Mouse (Mus musculus) macrophage (primary cell): ENCODE data around the gene Sept5. TPM values are rescaled to one million over a fixed set of nuclear protein-coding genes. Genes with fewer than 3 reads are reported as not detected.

Experiments used
- H3K27ac ChIP-seq: fragments of 350-480 bp; formaldehyde crosslinking; 2 replicates; pipeline ENCODE4 v1.9.0; 2021
- H3K36me3 ChIP-seq: fragments of 350-480 bp; formaldehyde crosslinking; 2 replicates; pipeline ENCODE4 v1.9.0; 2021; ENCODE audit errors: inconsistent target
- H3K4me3 ChIP-seq: fragments of 350-480 bp; formaldehyde crosslinking; 2 replicates; pipeline ENCODE4 v1.9.0; 2021; ENCODE audit errors: inconsistent target
- H3K79me2 ChIP-seq: fragments of 350-480 bp; formaldehyde crosslinking; 2 replicates; pipeline ENCODE4 v1.9.0; 2021; ENCODE audit errors: inconsistent target
- WGBS: methylation state at CpG from one replicate; pipeline ENCODE4 v1.1.7; 2026; ENCODE audit warnings: inconsistent platforms; ENCODE audit not compliant: missing documents; 5-methylcytosine and 5-hydroxymethylcytosine counted together
- polyA plus RNA-seq: library from polyadenylated mRNA; stranded (reverse); fragments of 250-400 nt; gene quantifications from 3 replicates; pipeline ENCODE4 v1.2.4, GENCODE M21; 2018; ENCODE audit warnings: inconsistent platforms
- total RNA-seq, 78 experiments: library from RNA; depleted of rRNA; stranded (reverse); fragments of 250-400 nt; gene quantifications; 1 replicate in 9 of 78; 2 replicates in 24 of 78; 3 replicates in 43 of 78; 4 replicates in 2 of 78; pipeline ENCODE4 v1.2.4; 2018; ENCODE audit warnings: inconsistent platforms in 56 of 78

Sept5 gene
- total RNA-seq (2018; cell fraction: chromatin; rRNA removed): 1 to 10 TPM in 2 of 26 experiments, not detected in 24; 1.1 to 5.5 TPM
- total RNA-seq (2018; cell fraction: cytosol; rRNA removed): under 1 TPM in 22 of 26 experiments, not detected in 4; 0.09 to 0.70 (median 0.19) TPM
- under 1 TPM in 7 of 26 experiments, not detected in 19; 0.12 to 0.69 (median 0.42) TPM for total RNA-seq (2018; cell fraction: nucleus; rRNA removed)
- 0.33 to 0.36 TPM in 2 of 3 replicates, not detected in the other for polyA plus RNA-seq

GRCm38 (mm10) chr16:18629390-18630231 lies at the start of gene Sept5:
TSS of gene Sept5 (minus strand) at chr16:18629954.
- 1% methylated on average over 65 of the region's 93 CpGs for WGBS
- Histone ChIP-seq H3K4me3 (no peak within 1 kb of the TSS), H3K36me3 (no peaks in the 10 kb centered on the region), H3K27ac (no peak within 1 kb of the TSS), H3K79me2 (no peaks in the 10 kb centered on the region)

- Histone ChIP-seq H3K27ac (no peak overlapping the region), H3K79me2 (no peaks in the 10 kb centered on the region), H3K36me3 (no peaks in the 10 kb centered on the region), H3K4me3 (no peak overlapping the region)
- WGBS: 70% methylated on average over 5 of the region's 5 CpGs
Measured at GRCm38 (mm10) chr16:18679112-18679511, 49.4 kb upstream of the Sept5 start.

DNA sequence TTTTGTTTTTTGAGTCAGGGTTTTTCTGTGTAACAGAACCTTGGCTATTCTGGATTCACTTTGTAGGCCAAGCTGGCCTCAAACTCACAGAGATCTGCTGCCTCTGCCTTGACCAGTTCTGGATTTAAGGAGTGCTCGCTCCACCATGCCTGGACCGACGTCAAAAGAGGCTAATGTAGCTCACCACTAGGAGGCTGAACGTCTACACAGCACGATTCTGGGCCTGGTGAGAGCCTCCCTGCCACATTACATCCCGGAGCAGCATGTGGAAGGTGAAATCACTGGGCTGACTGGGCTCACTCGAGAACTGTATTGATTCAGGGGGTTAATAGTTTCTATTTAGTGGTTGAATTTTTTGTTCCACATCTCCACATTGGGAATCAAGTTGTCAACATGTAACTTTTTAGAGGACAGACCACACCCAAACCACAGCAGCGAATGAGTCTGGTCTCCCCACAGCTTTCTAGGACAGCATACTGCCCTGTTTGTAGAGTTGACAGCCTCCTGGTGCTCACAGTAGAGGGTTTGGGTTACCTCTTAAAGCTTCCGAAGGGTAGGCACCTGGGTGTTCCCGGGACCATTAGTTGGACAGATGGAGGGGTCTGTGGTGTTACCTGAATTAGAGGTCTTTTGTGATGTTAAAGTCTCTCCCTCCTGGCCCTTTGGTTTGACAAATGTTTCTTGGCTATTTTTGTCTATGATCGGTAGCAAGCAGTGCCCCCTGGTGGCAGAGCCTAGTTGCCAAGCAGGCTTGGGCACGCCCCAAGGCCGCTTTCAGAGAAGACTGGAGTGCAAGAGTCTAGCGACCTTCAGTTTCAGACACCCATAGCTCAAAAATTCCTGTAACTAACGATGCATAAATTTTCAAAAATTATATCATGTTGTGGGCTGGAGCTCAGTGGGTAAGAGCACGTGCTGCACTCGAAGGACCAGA lies 48.3 kb upstream of the Sept5 start:
- no peaks in the 10 kb centered on the region for H3K79me2 ChIP-seq
- no peaks in the 10 kb centered on the region for H3K36me3 ChIP-seq
- H3K4me3 ChIP-seq: no peak overlapping the region
- 40% methylated on average over 17 of the region's 17 CpGs for WGBS
- no peak overlapping the region for H3K27ac ChIP-seq

DNA sequence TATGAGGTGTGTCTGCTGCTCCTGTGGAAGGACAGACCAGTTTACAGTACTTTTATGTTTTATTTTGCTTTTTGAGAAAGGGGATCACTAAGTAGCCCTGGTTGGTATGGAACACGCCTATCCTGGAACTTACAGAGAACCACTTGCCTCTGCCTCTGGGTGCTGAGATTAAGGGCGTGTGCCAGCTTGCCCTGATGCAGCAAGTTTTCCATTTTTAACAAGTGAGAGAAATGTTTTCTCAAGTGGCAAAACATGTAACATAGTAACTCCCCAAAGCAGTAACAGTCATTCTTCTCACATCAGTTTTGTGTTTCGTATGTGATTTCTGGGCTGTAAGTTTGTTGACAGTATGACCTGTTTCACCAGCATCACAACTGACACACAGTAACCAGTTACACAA lies 43.3 kb upstream of the Sept5 start:
- H3K79me2 ChIP-seq: no peaks in the 10 kb centered on the region
- H3K36me3 ChIP-seq: no peaks in the 10 kb centered on the region
- WGBS: 89% methylated on average over 3 of the region's 3 CpGs
- H3K4me3 ChIP-seq: no peak overlapping the region
- no peak overlapping the region for H3K27ac ChIP-seq

- no peak overlapping the region for H3K4me3 ChIP-seq
- no peaks in the 10 kb centered on the region for H3K36me3 ChIP-seq
- H3K27ac ChIP-seq: no peak overlapping the region
- WGBS: 82% methylated on average over 5 of the region's 5 CpGs
- H3K79me2 ChIP-seq: no peaks in the 10 kb centered on the region
Measured at GRCm38 (mm10) chr16:18672027-18672426, 42.3 kb upstream of the Sept5 start.

DNA sequence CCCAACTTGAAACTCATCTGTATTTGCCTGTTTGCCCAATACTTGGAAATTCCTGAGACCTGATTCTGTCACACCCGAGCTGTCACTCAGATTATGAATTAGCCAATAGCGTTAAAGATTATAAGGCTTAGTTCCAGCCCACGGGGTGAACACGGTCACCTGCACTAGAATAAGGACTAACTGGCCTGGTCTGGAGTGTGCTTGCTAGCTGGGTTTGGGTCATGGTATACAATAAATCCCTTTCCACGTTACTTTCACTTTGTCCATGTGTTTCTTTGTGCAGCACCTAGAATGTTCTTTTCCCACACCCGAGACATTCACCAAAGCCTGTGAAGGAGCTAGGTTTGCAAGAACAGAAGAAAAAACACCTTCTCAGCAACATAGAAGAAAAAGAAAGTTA lies 40.2 kb upstream of the Sept5 start:
- 91% methylated on average over 6 of the region's 6 CpGs for WGBS
- Histone ChIP-seq H3K79me2 (no peaks in the 10 kb centered on the region), H3K27ac (no peak overlapping the region), H3K36me3 (no peaks in the 10 kb centered on the region), H3K4me3 (no peak overlapping the region)

GRCm38 (mm10) chr16:18658597-18658996 lies 28.8 kb upstream of the Sept5 start:
- Histone ChIP-seq H3K27ac (no peak overlapping the region), H3K4me3 (no peak overlapping the region), H3K36me3 (no peaks in the 10 kb centered on the region), H3K79me2 (no peaks in the 10 kb centered on the region)
- 83% methylated on average over 4 of the region's 4 CpGs for WGBS

DNA sequence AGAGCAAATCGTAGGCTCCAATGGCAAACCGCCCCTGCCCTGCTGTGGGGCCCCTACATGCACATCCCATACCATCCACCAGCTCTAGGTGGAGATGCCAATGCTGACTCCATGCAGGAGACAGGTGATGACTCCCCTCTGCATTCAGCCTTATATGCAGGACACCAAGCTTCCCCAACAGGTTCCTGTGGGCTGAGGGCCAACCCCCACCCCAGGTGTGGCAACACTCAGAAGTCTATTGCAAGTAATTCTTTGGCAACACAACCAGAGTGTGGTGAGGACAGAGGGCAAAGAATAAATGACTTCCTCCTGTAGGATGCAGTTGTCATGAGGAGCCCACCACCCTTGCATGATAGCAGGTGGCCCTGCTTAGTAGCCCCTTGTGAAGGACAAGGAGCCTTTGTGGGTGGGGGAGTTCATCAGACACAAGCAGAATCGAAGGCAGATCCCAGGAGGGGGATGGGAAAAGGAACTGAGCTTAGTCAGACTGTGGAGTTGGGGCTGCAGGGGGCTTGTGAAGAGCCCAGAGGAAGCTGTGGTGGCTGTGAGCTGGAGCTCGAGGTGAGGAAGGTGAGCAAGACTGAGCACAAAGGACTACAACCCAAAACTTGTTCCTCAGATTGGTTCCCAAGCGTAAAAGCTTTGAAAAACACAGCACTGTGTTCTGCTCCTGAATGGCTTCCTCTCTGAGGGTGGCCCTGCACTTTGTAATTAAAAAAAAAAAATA lies 25.8 kb upstream of the Sept5 start:
- no peaks in the 10 kb centered on the region for H3K79me2 ChIP-seq
- WGBS: 19% methylated on average over 5 of the region's 5 CpGs
- no peak overlapping the region for H3K4me3 ChIP-seq
- H3K27ac ChIP-seq: no peak overlapping the region
- H3K36me3 ChIP-seq: no peaks in the 10 kb centered on the region

DNA sequence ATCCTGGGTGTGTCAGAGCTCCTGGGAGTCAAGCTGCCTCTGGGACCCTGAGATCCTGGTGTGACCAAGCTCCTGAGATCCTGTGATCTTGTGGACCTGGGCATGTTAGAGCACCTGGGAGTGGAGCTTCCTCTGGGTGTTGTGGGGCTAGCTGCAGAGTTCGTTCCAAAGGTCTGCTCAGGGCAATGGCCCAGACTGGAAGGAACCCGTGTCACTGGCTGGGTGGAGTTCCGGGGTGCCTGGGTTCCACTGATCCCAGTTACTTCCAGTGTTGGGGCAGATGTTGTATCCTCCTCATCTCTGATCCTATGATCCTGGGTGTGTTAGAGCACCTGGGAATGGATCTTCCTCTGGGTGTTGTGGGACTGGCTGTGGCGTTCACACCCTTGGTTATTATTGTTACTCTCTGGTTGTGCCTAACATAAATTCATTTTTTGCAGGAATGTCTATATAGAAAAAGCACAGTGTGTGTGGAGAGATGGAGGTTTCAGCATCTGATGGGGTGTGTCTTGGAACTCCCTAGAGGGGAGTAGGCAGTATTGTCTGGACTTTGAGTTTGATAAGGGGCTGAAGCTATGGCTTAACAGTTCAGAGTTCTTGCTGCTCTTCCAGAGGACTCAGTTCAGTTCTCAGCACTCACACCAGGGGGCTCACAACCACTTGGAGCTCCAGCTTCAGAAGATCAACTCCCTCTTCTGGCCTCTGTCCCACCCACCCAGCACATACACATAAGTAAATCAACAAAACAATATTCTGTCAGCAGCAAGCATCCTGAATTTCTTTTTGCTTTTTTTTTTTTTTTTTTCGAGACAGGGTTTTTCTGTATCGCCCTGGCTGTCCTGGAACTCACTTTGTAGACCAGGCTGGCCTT lies 23.8 kb upstream of the Sept5 start:
- H3K27ac ChIP-seq: no peak overlapping the region
- H3K4me3 ChIP-seq: no peak overlapping the region
- H3K79me2 ChIP-seq: no peaks in the 10 kb centered on the region
- H3K36me3 ChIP-seq: no peaks in the 10 kb centered on the region
- WGBS: 96% methylated on average over 5 of the region's 6 CpGs

GRCm38 (mm10) chr16:18649126-18649525 lies 19.4 kb upstream of the Sept5 start:
- Histone ChIP-seq H3K4me3 (no peak overlapping the region), H3K79me2 (no peaks in the 10 kb centered on the region), H3K36me3 (no peaks in the 10 kb centered on the region), H3K27ac (no peak overlapping the region)
- 96% methylated on average over 3 of the region's 3 CpGs for WGBS

DNA sequence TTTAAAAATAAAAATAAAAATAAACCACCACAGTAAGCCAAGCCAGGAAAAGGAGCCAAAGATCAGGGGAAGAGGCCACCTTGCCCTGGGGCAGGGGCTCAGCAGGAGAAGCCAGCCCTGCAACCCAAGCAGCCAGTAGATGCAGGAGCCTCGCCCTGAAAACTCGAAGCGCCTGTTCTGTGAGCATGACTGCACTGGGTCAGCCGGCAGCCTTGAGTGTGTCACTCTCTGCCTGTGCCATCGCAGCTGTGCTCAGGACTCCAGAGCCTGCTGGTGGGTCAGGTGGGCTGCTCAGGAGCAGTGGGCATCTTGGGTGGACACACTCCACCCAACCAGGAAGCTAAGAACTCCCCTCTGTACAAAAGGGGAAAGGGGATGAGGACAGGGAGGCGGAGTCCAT lies 15.6 kb upstream of the Sept5 start:
- 82% methylated on average over 6 of the region's 6 CpGs for whole genome bisulfite sequencing

DNA sequence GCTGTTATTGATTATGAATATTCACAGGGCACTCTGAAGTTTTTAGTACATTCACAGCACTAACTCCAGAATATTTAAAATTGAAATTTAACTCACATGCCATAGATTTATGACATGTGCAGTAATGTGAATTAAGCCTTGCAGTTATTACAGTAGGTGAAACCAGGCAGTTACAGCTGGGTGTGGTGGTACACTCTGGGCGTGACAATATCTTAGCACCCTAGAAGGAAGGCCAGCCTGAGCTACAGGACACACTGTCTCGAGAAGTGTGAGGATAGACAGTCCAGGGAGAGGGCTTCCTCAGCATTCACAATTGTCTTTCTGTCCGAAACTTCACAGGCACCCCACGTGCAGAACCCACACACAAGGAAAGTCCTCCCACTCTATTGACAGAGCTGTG lies 14.7 kb upstream of the Sept5 start:
- Histone ChIP-seq H3K27ac (no peak overlapping the region), H3K79me2 (no peaks in the 10 kb centered on the region), H3K36me3 (no peaks in the 10 kb centered on the region), H3K4me3 (no peak overlapping the region)
- WGBS: 89% methylated on average over 4 of the region's 4 CpGs

More for the DNA sequence above, 15.6 kb upstream of the Sept5 start:
- Histone ChIP-seq H3K79me2 (no peaks in the 10 kb centered on the region), H3K4me3 (no peak overlapping the region), H3K27ac (no peak overlapping the region), H3K36me3 (no peaks in the 10 kb centered on the region)

GRCm38 (mm10) chr16:18643406-18643998 lies 13.7 kb upstream of the Sept5 start:
- Histone ChIP-seq H3K36me3 (no peaks in the 10 kb centered on the region), H3K4me3 (no peak overlapping the region), H3K79me2 (no peaks in the 10 kb centered on the region), H3K27ac (no peak overlapping the region)
- 79% methylated on average over 11 of the region's 11 CpGs for WGBS
